Mouse (Mus musculus): ENCODE data around the gene Olfr963.

DNA sequence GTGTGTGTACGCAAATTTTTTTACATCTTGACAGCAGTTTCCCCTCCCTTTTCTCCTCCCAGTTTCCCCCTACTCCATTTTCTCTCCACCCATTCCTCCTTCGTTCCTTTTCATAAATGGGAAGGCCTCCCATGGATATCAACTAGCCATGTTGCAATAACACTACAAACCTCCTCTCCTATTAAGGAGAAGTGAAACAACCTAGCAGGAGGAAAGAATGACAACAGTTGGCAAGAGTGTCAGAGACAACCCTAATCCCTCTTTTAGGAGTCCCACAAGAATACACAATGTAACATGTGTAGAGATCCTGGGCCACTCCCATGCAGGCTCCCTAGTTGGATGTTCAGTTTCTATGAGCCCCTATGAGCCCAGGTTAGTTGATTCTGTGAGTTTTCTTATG, 7.8 kb downstream of the Olfr963 start:
- no peak for TF ChIP-seq POLR2A (IDR thresholded peaks at IDR 0.05; ENCODE audit: control insufficient read depth, extremely low read depth, insufficient read depth, low read length, poor library complexity)
- TF ChIP-seq CTCF (IDR thresholded peaks at IDR 0.05; ENCODE audit: borderline replicate concordance, control insufficient read depth, extremely low read depth, insufficient read depth, low read length, poor library complexity), result no peak

All from thymus, adult 2 months (tissue).